Mouse (Mus musculus) megakaryocyte, embryonic 14.5 days (primary cell): Measurements from ENCODE around the gene Olfr71.

Experiments
- FLI1 ChIP-seq: IDR thresholded peaks from 2 replicates; pipeline ENCODE4 v1.6.1; 2012; ENCODE audit warnings: low read length, inconsistent platforms, mixed read lengths
- GATA1 ChIP-seq: IDR thresholded peaks from 3 replicates; pipeline ENCODE4 v1.6.1; 2012; ENCODE audit warnings: mixed read lengths, low read length, inconsistent platforms, borderline replicate concordance

- no peak for TF ChIP-seq GATA1
- no peak for TF ChIP-seq FLI1
These were observed 31.5 kb downstream of the Olfr71 start for GRCm38 (mm10) chr4:43678541-43678940.
